Mouse (Mus musculus) spleen, postnatal 10 days (tissue): ENCODE data around the gene Cyp2j7.
"Not testable (repeated sequence)": the region's sequence is repeated elsewhere in the genome, so short reads cannot be mapped to it uniquely, and the experiment has no call there.

Experiments used
- DNase-seq, 2 experiments: peaks; one replicate each; pipeline ENCODE4 v3.0.0; 2021 to 2022; ENCODE audit warnings: low spot score in 2 of 2

The Cyp2j7 gene

DNA sequence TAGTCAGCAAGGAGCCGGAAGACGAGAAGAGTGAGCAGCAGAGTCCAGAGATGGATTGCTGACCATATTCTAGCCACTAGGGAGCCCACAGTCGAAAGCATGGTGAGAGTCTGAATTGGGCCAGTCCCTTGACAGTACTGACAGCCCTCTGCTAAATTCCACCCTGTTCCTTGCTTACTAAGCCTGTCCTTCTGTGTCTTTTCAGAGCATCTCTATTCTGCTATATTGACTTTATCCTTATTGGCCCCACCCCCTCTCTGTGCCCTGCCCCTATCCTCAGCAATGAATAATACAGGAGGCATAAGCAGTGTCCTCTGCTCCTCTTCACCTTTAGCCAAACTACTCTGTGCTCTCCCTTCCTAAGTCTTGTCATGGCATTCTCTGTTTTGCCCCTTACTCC, at the start of gene Cyp2j7:
Gene Cyp2j7 (minus strand): TSS at position 101 of the 400 bp plus-strand sequence.
- no peak for DNase-seq

DNA sequence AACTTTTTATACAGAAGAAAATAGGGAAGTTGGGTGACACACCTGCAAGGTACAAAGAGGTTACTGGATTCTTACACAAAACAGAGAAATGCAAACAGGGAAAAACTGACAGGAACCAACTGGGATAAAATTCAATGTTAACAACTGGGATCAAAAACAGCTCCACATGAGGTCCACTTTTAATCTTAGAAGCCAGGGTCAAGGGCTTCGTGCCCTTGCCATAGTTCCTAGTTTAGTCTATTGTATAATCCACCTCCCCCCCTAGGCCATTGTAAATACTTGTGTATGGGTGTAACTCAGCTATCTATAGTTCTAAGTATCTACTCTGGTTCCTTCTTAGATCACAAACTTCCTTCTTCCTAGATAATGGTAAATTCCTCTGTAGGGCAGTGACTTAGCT, 40.4 kb upstream of the Cyp2j7 start:
- DNase-seq, result not testable (repeated sequence)

GRCm38 (mm10) chr4:96273907-96274306, 37.4 kb upstream of the Cyp2j7 start:
- DNase-seq, result no peak

- no peak for DNase-seq
Measured at GRCm38 (mm10) chr4:96196701-96197100, 39.8 kb downstream of the Cyp2j7 start.

- not testable (repeated sequence) for DNase-seq
Measured at GRCm38 (mm10) chr4:96189321-96189720, 47.1 kb downstream of the Cyp2j7 start.

DNA sequence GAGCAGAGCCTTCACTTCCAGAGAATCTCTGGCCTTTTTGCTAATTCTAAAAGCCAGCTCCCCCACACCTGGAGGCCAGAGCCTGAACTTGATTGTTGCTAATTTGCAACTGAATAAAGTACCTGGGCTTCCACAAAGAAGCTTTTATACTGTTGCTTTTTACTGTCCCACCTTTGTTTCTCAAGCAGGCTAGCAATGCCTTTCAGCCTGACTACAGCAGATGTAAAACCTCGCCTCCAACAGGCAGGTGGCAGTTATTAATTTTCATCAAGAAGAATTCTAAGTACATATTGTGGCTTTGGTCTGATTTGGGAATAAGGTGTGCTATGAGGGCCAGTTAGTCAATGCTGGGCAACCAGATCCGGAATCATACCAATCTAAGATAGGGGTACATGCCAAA, 47.8 kb downstream of the Cyp2j7 start:
- not testable (repeated sequence) for DNase-seq

GRCm38 (mm10) chr4:96188146-96188545, 48.3 kb downstream of the Cyp2j7 start:
- DNase-seq, result not testable (repeated sequence)

DNA sequence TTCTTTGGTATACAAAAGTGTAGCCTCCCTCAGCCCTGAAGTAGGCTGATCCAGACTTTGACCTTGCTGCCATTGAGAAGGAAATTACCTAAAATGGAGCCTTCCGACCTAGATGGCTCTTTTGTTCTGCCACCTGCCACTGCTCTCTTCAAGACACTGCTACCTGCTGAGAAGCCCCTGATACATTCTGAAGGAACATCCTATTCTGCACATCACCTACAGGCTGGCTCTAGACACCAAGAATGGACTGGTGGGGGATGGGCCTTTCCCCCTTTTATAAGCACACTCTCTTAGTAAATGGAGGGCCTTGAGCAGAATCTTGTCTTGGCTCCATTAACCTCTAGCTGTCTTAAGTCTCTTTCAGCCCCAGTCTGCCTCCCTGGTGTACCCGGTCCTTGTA, 51.7 kb downstream of the Cyp2j7 start:
- not testable (repeated sequence) for DNase-seq

DNA sequence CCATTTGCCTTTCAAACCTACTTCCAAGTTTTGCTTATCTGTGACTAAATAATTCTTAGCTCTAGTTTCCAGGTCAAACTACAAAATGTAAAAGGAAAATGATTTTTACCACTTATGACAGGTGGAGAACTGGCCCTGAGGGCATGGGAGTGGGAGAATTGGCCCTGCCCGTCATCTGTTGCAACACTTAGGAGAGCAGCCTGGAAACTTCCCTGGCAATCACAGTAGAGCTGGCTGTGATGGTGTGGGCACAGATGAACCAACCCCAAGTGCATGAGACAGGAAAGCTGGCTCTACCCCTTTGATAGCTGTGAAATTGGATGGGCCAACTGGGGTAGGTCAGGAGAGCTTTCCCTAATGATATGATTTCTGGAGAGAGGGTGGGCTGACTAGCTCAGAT, 73.6 kb downstream of the Cyp2j7 start:
- DNase-seq, result no peak

DNA sequence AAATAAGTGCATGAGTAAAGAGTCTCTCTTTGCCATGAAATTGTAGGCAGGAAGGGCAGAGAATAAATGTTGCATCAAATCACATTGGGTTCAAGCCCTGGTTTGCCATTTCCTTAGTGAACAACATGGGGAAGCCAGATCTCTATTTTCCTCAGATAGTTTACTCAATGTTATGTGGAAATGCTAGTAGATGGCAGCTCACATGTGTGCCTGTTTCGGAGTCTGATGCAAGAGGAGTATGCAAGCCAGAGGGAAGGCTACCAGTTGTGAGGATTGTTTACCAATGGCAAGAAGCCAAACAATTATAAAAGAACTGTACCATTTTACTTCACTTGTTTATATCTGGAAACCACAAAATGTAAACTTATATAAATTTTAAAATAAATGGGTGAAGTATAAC, 74.9 kb downstream of the Cyp2j7 start:
- no peak for DNase-seq
